Mouse (Mus musculus) kidney, postnatal 14 days (tissue): Measurements from ENCODE around the gene Tsx.
"Not testable (repeated sequence)": the region's sequence is repeated elsewhere in the genome, so short reads cannot be mapped to it uniquely, and the experiment has no call there.

Source experiments
- DNase-seq: peaks from one replicate; pipeline ENCODE4 v3.0.0; 2022; ENCODE audit warnings: mixed read lengths

Gene Tsx

GRCm38 (mm10) chrX:103414167-103414566, at the start of gene Tsx:
Gene Tsx (plus strand): TSS chrX:103414467.
- DNase-seq, result no peak

GRCm38 (mm10) chrX:103366201-103366600, 48.1 kb upstream of the Tsx start:
- DNase-seq, result no peak

- no peak for DNase-seq
These were observed 45.6 kb upstream of the Tsx start for GRCm38 (mm10) chrX:103368650-103369049.

GRCm38 (mm10) chrX:103371221-103371620, 43.0 kb upstream of the Tsx start:
- DNase-seq, result peak; percentile 17

- DNase-seq, result peak; percentile 6
These were observed 42.6 kb upstream of the Tsx start for GRCm38 (mm10) chrX:103371627-103372026.

- DNase-seq, result peak; percentile 3
These were observed 40.0 kb upstream of the Tsx start for GRCm38 (mm10) chrX:103374250-103374649.

GRCm38 (mm10) chrX:103384528-103384927, 29.7 kb upstream of the Tsx start:
- no peak for DNase-seq

- DNase-seq, result no peak
These were observed 26.1 kb upstream of the Tsx start for GRCm38 (mm10) chrX:103388131-103388530.

- DNase-seq, result no peak
These were observed 20.4 kb upstream of the Tsx start for GRCm38 (mm10) chrX:103393841-103394240.

GRCm38 (mm10) chrX:103405021-103405420, 9.2 kb upstream of the Tsx start:
- DNase-seq, result peak; percentile 1

GRCm38 (mm10) chrX:103421710-103422109, 7.4 kb downstream of the Tsx start, which contains the start of gene Gm26992:
Gene Gm26992 (plus strand): TSS chrX:103422010.
- DNase-seq, result no peak

- DNase-seq, result no peak
These were observed 13.4 kb downstream of the Tsx start for GRCm38 (mm10) chrX:103427677-103428076.

GRCm38 (mm10) chrX:103432293-103432692, 18.0 kb downstream of the Tsx start:
- no peak for DNase-seq

- DNase-seq, result no peak
These were observed 23.8 kb downstream of the Tsx start for GRCm38 (mm10) chrX:103438023-103438422.

GRCm38 (mm10) chrX:103440803-103441202, 26.5 kb downstream of the Tsx start:
- DNase-seq, result peak; percentile 16

GRCm38 (mm10) chrX:103443755-103444154, 29.5 kb downstream of the Tsx start:
- DNase-seq, result peak; percentile 22

GRCm38 (mm10) chrX:103447539-103448169, 33.4 kb downstream of the Tsx start:
- DNase-seq, result peak; percentile 2

GRCm38 (mm10) chrX:103448429-103448828, 34.2 kb downstream of the Tsx start:
- DNase-seq, result not testable (repeated sequence)

GRCm38 (mm10) chrX:103448943-103449722, 34.9 kb downstream of the Tsx start:
- DNase-seq, result not testable (repeated sequence)

GRCm38 (mm10) chrX:103452815-103453214, 38.5 kb downstream of the Tsx start:
- no peak for DNase-seq

- DNase-seq, result no peak
These were observed 45.8 kb downstream of the Tsx start for GRCm38 (mm10) chrX:103460056-103460455.

- DNase-seq, result no peak
These were observed 54.7 kb downstream of the Tsx start for GRCm38 (mm10) chrX:103468998-103469397.

- no peak for DNase-seq
These were observed 58.1 kb downstream of the Tsx start for GRCm38 (mm10) chrX:103472346-103472745.
